Mouse (Mus musculus): ENCODE measurements around the gene Mpp3.

GRCm38 (mm10) chr11:101974181-101974580 lies 54.1 kb downstream of the Mpp3 start:
- no peak for TF ChIP-seq CTCF (IDR thresholded peaks at IDR 0.05; ENCODE audit: insufficient read depth, low read depth, low read length)
- no peak for TF ChIP-seq POLR2A (IDR thresholded peaks at IDR 0.05; ENCODE audit: insufficient read depth, low read depth, low read length)

All from olfactory bulb, adult 2 months (tissue).